In the genomic region with DNA sequence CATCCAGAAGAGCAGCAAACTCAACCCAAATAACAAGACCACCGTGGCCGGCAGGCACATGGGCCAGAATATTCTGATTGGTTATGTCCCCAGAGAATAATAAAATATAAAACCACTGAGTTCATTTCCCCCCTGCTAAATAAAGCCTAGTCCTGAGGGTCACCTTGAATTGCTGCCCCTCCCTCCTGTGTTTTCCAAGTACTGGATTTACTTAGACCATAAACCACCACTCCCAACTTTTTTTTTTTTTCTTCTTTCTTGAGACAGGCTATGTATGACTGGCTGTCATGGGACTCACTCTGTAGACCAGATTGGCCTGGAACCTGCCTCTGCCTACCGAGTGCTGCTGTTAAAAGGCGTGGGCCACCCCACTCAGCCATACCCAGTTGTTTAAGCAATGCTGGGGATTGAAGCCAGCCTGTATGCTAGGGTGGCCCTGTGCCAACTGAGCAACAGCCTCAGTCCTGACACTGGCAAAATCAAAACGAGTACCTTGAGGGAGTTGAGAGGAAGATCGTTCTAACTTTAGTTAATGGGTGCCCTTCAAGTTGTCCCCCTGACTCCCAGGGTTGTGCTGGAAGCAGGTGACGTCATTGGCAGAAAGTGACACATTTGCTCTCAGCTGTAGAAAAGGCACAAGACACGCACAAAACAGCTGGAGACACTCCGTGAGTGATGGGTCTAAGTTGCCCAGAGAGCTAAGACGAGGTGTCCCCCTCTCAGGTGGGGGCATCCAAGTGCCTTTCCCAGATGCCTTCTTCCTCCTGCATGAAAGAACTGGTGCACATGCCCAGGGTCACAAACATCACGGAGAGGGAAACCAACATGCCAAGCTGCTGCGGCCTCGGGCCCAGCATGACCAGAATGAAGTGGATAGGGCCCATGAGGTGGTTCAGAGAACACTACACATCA, we compare ENCODE assay signal across 17 mouse cellular contexts. TPM values are rescaled to one million over a fixed set of nuclear protein-coding genes. Genes with fewer than 3 reads are reported as not detected.
A peak's percentile ranks its signal among the peaks of the same experiment; 100 is the strongest.
DNase-seq lines count a peak whose midpoint lies in the region; ATAC-seq and TF ChIP-seq lines count a peak whose summit lies in the region.
"Had no signal": no experiment of that assay in that cellular context is flagged by ENCODE, and none has a peak within 500 bp of the region (broad histone marks: within the 10 kb centered on the region; RNA-seq: fewer than 3 reads in every experiment).

No protein-coding gene starts in this region.

- H3K9me3 ChIP-seq in embryonic facial prominence, embryonic 13.5 days, result no peaks in the 10 kb centered on the region
- H3K9me3 ChIP-seq in embryonic facial prominence, embryonic 10.5 days, result no peaks in the 10 kb centered on the region
- H3K9me3 ChIP-seq in MEL (replicated peaks; ENCODE audit: insufficient read depth, low read length), result no peaks in the 10 kb centered on the region
- no peaks in the 10 kb centered on the region for H3K9me3 ChIP-seq in limb, embryonic 15.5 days
- H3K9me3 ChIP-seq: heart, embryonic 12.5 days; midbrain, embryonic 12.5 days had no signal

- DNase-seq in embryonic facial prominence, embryonic 10.5 days (ENCODE audit: low spot score), result no peak
- DNase-seq in kidney, adult 2 months, result no peak
- no peak for DNase-seq in kidney, postnatal 10 days
- DNase-seq in MEL (ENCODE audit: low read depth, low spot score), result peak; percentile 13
- DNase-seq in cerebellum, adult 8-10 months, result no peak
- DNase-seq: cerebellum, adult 18-20 months; liver; liver, postnatal 0 days; right cerebral cortex, postnatal 25 days; thymus, adult 2 months had no signal

- no peak for TF ChIP-seq RAD21 in MEL (IDR thresholded peaks at IDR 0.05; ENCODE audit: low read depth, low read length)

- no peaks in the 10 kb centered on the region for H3K27me3 ChIP-seq in embryonic facial prominence, embryonic 13.5 days
- no peaks in the 10 kb centered on the region for H3K27me3 ChIP-seq in embryonic facial prominence, embryonic 10.5 days (replicated peaks; ENCODE audit: low read depth, poor library complexity, severe bottlenecking)
- no peaks in the 10 kb centered on the region for H3K27me3 ChIP-seq in kidney, adult 2 months (replicated peaks; ENCODE audit: control insufficient read depth, insufficient read depth, low read length)
- H3K27me3 ChIP-seq in MEL (ENCODE audit: control insufficient read depth in 1 of 2, insufficient read depth in 2 of 2, low read length in 2 of 2), result no peaks in the 10 kb centered on the region
- no peaks in the 10 kb centered on the region for H3K27me3 ChIP-seq in limb, embryonic 15.5 days
- H3K27me3 ChIP-seq: heart, embryonic 12.5 days; midbrain, embryonic 12.5 days had no signal

- no peak overlapping the region for H3K9ac ChIP-seq in embryonic facial prominence, embryonic 13.5 days
- no peak overlapping the region for H3K9ac ChIP-seq in MEL (ENCODE audit: control insufficient read depth, low read depth, low read length, poor library complexity, severe bottlenecking)
- H3K9ac ChIP-seq in limb, embryonic 15.5 days, result no peak overlapping the region
- H3K9ac ChIP-seq: heart, embryonic 12.5 days; liver, postnatal 0 days; midbrain, embryonic 12.5 days had no signal

- no peaks in the 10 kb centered on the region for H3K79me2 ChIP-seq in MEL (ENCODE audit: control insufficient read depth, insufficient read depth, low read length, poor library complexity)

- WGBS in embryonic facial prominence, embryonic 13.5 days, result 84% methylated on average over 13 of the region's 13 CpGs
- 90% methylated on average over 13 of the region's 13 CpGs for whole genome bisulfite sequencing in embryonic facial prominence, embryonic 10.5 days
- WGBS in kidney, adult 2 months, result 78% methylated on average over 13 of the region's 13 CpGs
- 64% methylated on average over 13 of the region's 13 CpGs for WGBS in limb, embryonic 15.5 days

- H3K4me2 ChIP-seq in embryonic facial prominence, embryonic 13.5 days, result no peak overlapping the region
- no peak overlapping the region for H3K4me2 ChIP-seq in limb, embryonic 15.5 days
- H3K4me2 ChIP-seq: heart, embryonic 12.5 days; midbrain, embryonic 12.5 days had no signal

- TF ChIP-seq EP300 in MEL (IDR thresholded peaks at IDR 0.05; ENCODE audit: low read depth in 1 of 2, low read length in 2 of 2), result no peak

- no peaks in the 10 kb centered on the region for H3K4me1 ChIP-seq in embryonic facial prominence, embryonic 13.5 days
- H3K4me1 ChIP-seq in embryonic facial prominence, embryonic 10.5 days, result no peaks in the 10 kb centered on the region
- H3K4me1 ChIP-seq in kidney, adult 2 months (ENCODE audit: control insufficient read depth, insufficient read depth, low read length), result no peaks in the 10 kb centered on the region
- no peaks in the 10 kb centered on the region for H3K4me1 ChIP-seq in MEL (ENCODE audit: control insufficient read depth in 1 of 2, insufficient read depth in 2 of 2, low read length in 2 of 2)
- H3K4me1 ChIP-seq in limb, embryonic 15.5 days, result peaks cover 20% of the 10 kb centered on the region
- H3K4me1 ChIP-seq: midbrain, embryonic 12.5 days had no signal

- no peak for TF ChIP-seq CTCF in kidney, adult 2 months (conservative IDR thresholded peaks at IDR 0.05; ENCODE audit: insufficient read depth, insufficient read length, low read depth, low read length)
- TF ChIP-seq CTCF in MEL (IDR thresholded peaks at IDR 0.05 in 2 of 3, conservative IDR thresholded peaks at IDR 0.05 in 1 of 3; ENCODE audit: control insufficient read depth in 1 of 3, insufficient read depth in 1 of 3, low read depth in 2 of 3, low read length in 3 of 3, poor library complexity in 1 of 3, severe bottlenecking in 1 of 3), result no peak

- H3K27ac ChIP-seq in embryonic facial prominence, embryonic 13.5 days, result no peak overlapping the region
- H3K27ac ChIP-seq in embryonic facial prominence, embryonic 10.5 days (replicated peaks), result no peak overlapping the region
- H3K27ac ChIP-seq in kidney, adult 2 months (ENCODE audit: insufficient read depth, low read depth, low read length), result peak overlapping the region; percentile 5; the same call in 1 of the 2 replicates
- H3K27ac ChIP-seq in MEL (ENCODE audit: control insufficient read depth, low read depth, low read length), result no peak overlapping the region
- peak overlapping the region; percentile 64 for H3K27ac ChIP-seq in limb, embryonic 15.5 days
- H3K27ac ChIP-seq: macrophage; midbrain, embryonic 12.5 days had no signal

- no peak overlapping the region for H3K4me3 ChIP-seq in embryonic facial prominence, embryonic 13.5 days
- no peak overlapping the region for H3K4me3 ChIP-seq in embryonic facial prominence, embryonic 10.5 days
- no peak overlapping the region for H3K4me3 ChIP-seq in kidney, adult 2 months (ENCODE audit: insufficient read depth, low read depth, low read length)
- no peak overlapping the region for H3K4me3 ChIP-seq in MEL (ENCODE audit: control insufficient read depth in 1 of 2, insufficient read depth in 1 of 2, low read depth in 2 of 2, low read length in 2 of 2)
- no peak overlapping the region for H3K4me3 ChIP-seq in limb, embryonic 15.5 days
- H3K4me3 ChIP-seq: heart, embryonic 12.5 days; midbrain, embryonic 12.5 days had no signal

- no peak for TF ChIP-seq POLR2A in kidney, adult 2 months (IDR thresholded peaks at IDR 0.05; ENCODE audit: low read depth, low read length)
- TF ChIP-seq POLR2A in MEL (IDR thresholded peaks at IDR 0.05; ENCODE audit: control insufficient read depth in 1 of 2, insufficient read depth in 1 of 2, low read depth in 1 of 2, low read length in 2 of 2, poor library complexity in 1 of 2), result no peak

- 0 out of 2 replicates have a peak, but pooled peaks have one; percentile 43 for ATAC-seq in embryonic facial prominence, embryonic 13.5 days (ENCODE audit: insufficient number of reproducible peaks, insufficient read depth, low FRiP score, low TSS enrichment, low read depth)
- peak; percentile 52 for ATAC-seq in limb, embryonic 15.5 days (ENCODE audit: insufficient number of reproducible peaks, low FRiP score, low TSS enrichment, low read depth)
- no peak for ATAC-seq in megakaryocyte, adult 5-6 weeks (ENCODE audit: poor library complexity, severe bottlenecking)
- ATAC-seq: hindbrain, embryonic 16.5 days; liver, postnatal 0 days had no signal

- peaks cover 11% of the 10 kb centered on the region for H3K36me3 ChIP-seq in embryonic facial prominence, embryonic 13.5 days
- peaks cover 29% of the 10 kb centered on the region for H3K36me3 ChIP-seq in embryonic facial prominence, embryonic 10.5 days (replicated peaks)
- H3K36me3 ChIP-seq in kidney, adult 2 months (ENCODE audit: control insufficient read depth, insufficient read depth, low read length), result no peaks in the 10 kb centered on the region
- H3K36me3 ChIP-seq in MEL (ENCODE audit: control insufficient read depth in 1 of 2, insufficient read depth in 2 of 2, low read length in 2 of 2), result no peaks in the 10 kb centered on the region
- peaks cover 2% of the 10 kb centered on the region; the same call in 1 of the 2 replicates for H3K36me3 ChIP-seq in limb, embryonic 15.5 days

TF ChIP-seq in MEL, 35 proteins besides CTCF, POLR2A, EP300 and RAD21 (continues in another document):
- no peak for TF ChIP-seq TCF12 (IDR thresholded peaks at IDR 0.05; ENCODE audit: low read depth, low read length)
- no peak for TF ChIP-seq USF1 (IDR thresholded peaks at IDR 0.05; ENCODE audit: low read depth, low read length)
- no peak for TF ChIP-seq POLR2AphosphoS2 (IDR thresholded peaks at IDR 0.05; ENCODE audit: low read length)
- TF ChIP-seq ZKSCAN1 (IDR thresholded peaks at IDR 0.05; ENCODE audit: low read depth, low read length), result no peak
- TF ChIP-seq CHD1 (IDR thresholded peaks at IDR 0.05; ENCODE audit: low read depth, low read length), result no peak
- no peak for TF ChIP-seq JUND (IDR thresholded peaks at IDR 0.05; ENCODE audit: low read depth, low read length)
- TF ChIP-seq MAFK (IDR thresholded peaks at IDR 0.05; ENCODE audit: borderline replicate concordance, low read depth, low read length), result no peak
- no peak for TF ChIP-seq NELFE (IDR thresholded peaks at IDR 0.05; ENCODE audit: low read depth, low read length)
- no peak for TF ChIP-seq MAZ (IDR thresholded peaks at IDR 0.05; ENCODE audit: low read depth, low read length)
- no peak for TF ChIP-seq ELF1 (IDR thresholded peaks at IDR 0.05; ENCODE audit: low read depth, low read length)
- TF ChIP-seq MEF2A (IDR thresholded peaks at IDR 0.05; ENCODE audit: extremely low read depth, insufficient replicate concordance, low read depth, low read length, poor library complexity, severe bottlenecking), result no peak

RNA-seq across cellular contexts. Expression of a gene that starts 20.3 kb away (rescaled TPM):
- 111 and 123 TPM in 2 replicates for polyA plus RNA-seq in embryonic facial prominence, embryonic 13.5 days (2015; fragmentation: Nextera tagmentation; extraction: Ambion mirVana)
- 147 and 150 TPM in 2 replicates for polyA plus RNA-seq in embryonic facial prominence, embryonic 10.5 days (2016; fragmentation: Nextera tagmentation; extraction: Ambion mirVana)
- polyA plus RNA-seq in kidney, adult 2 months (2012; rRNA removed), result 49.4 and 80.7 TPM in 2 replicates
- 239 and 264 TPM in 2 replicates for total RNA-seq in MEL (2012; rRNA removed)
- polyA plus RNA-seq in MEL (2012; ENCODE audit: insufficient read depth in 1 of 2, insufficient read length in 2 of 2, low read depth in 1 of 2, low replicate concordance in 2 of 2, missing spikeins in 1 of 2), result 100 to 1,000 TPM in 1 of 2 experiments, not detected in 1; 194 TPM
- polyA plus RNA-seq in limb, embryonic 15.5 days (2015; fragmentation: Nextera tagmentation; extraction: Ambion mirVana), result 87.3 and 103 TPM in 2 replicates
- 64.6 and 69.8 TPM in 2 replicates for total RNA-seq in megakaryocyte, adult 5-6 weeks (2015)
- total RNA-seq in megakaryocyte, adult 5-6 weeks (2017), result 165 and 188 TPM in 2 replicates

Comparison
In these comparisons a context has a peak if more than half of its experiments do, and no peak if none do; other contexts are left out.
1. H3K27ac ChIP-seq: peak in kidney, adult 2 months (single experiment) and limb, embryonic 15.5 days (single experiment); none in embryonic facial prominence, embryonic 13.5 days (single experiment), embryonic facial prominence, embryonic 10.5 days (single experiment) and MEL (single experiment).